Mouse (Mus musculus): Measurements from ENCODE around the gene Vmn1r11. TPM values are rescaled to one million over a fixed set of nuclear protein-coding genes. Genes with fewer than 3 reads are reported as not detected.

Vmn1r11 gene
- polyA plus RNA-seq (2015; fragmentation: Nextera tagmentation; extraction: Ambion mirVana), result not detected in 2 replicates

DNA sequence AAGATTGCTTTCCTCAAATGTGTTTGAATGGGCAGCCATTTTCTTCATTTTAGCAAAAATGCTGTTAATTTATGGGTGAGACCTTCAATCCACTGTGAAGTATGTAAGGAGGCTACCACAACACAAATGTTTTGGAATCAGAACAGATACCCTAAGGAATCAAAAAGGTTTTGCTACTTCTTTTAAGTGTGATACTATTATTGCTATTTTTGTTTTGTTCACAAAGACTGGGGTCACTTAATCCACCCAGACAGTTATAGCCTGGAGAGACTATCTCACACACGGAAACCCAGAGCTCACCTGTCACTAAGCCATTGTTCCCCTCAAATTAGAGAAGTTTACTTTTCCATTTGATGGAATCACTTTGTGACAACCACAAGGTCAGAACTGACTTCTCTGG lies at the start of gene Vmn1r11:
Gene Vmn1r11 (plus strand): TSS at position 301 of the 400 bp plus-strand sequence.
- no peaks in the 10 kb centered on the region for H3K27me3 ChIP-seq
- H3K4me3 ChIP-seq, result no peak within 1 kb of the TSS
- no peaks in the 10 kb centered on the region for H3K4me1 ChIP-seq
- ATAC-seq (ENCODE audit: low FRiP score, low read depth), result no peak
- 85% methylated on average over 1 of the region's 1 CpGs for WGBS
- no peak within 1 kb of the TSS for H3K4me2 ChIP-seq (replicated peaks)
- no peak within 1 kb of the TSS for H3K9ac ChIP-seq
- H3K27ac ChIP-seq, result no peak within 1 kb of the TSS
- H3K9me3 ChIP-seq, result no peaks in the 10 kb centered on the region
- H3K36me3 ChIP-seq, result no peaks in the 10 kb centered on the region

DNA sequence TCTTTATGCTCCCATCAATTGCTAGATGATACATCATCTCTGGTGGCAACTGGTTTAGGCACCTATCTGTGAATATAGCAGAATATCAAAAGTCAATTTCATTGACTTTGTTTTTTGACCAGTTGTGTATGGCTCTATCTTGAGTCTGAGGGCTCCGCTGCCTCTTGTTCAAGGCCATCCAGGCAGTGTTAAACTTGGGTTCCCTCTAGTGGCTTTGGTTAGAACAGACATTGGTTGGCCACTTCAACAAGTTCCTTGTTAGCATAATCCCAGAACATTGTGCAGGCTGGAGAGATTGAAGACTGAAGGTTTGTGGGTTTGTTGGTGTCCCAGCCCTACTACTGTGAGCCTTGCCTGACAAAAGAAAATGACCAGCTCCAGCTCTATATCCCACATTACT lies 26.9 kb upstream of the Vmn1r11 start:
- 75% methylated on average over 1 of the region's 1 CpGs for WGBS
- Histone ChIP-seq H3K4me2 (replicated peaks) (no peak overlapping the region), H3K27ac (no peak overlapping the region), H3K9me3 (no peaks in the 10 kb centered on the region), H3K4me1 (no peaks in the 10 kb centered on the region), H3K27me3 (no peaks in the 10 kb centered on the region), H3K4me3 (no peak overlapping the region), H3K9ac (no peak overlapping the region), H3K36me3 (no peaks in the 10 kb centered on the region)
- no peak for ATAC-seq (ENCODE audit: low FRiP score, low read depth)

DNA sequence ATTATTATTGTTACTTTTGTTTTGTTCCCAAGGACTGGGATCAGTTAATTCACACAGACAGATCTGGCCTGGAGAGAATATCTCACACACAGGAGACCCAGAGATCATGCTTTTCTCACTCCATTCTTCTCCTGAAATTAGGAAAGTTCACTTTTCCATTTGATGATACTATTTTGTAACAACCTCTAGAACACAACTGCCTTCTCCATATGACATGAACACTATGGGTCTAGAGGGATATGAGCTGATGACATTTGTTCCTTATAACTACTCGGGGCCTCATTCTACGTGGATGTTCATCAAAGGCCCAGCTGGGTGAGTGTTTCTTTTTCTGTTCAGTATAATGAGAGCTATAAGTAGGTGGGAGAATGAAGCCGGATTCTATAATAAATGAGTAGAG lies 24.1 kb upstream of the Vmn1r11 start, which contains the start of gene Vmn1r10:
Gene Vmn1r10 (plus strand): TSS at position 301 of the 400 bp plus-strand sequence.
- Histone ChIP-seq H3K9me3 (no peaks in the 10 kb centered on the region), H3K27ac (no peak within 1 kb of the TSS), H3K4me1 (no peaks in the 10 kb centered on the region), H3K9ac (no peak within 1 kb of the TSS), H3K27me3 (no peaks in the 10 kb centered on the region), H3K4me3 (no peak within 1 kb of the TSS), H3K36me3 (no peaks in the 10 kb centered on the region), H3K4me2 (replicated peaks) (no peak within 1 kb of the TSS)
- ATAC-seq (ENCODE audit: low FRiP score, low read depth), result no peak
- 82% methylated on average over 3 of the region's 3 CpGs for WGBS

DNA sequence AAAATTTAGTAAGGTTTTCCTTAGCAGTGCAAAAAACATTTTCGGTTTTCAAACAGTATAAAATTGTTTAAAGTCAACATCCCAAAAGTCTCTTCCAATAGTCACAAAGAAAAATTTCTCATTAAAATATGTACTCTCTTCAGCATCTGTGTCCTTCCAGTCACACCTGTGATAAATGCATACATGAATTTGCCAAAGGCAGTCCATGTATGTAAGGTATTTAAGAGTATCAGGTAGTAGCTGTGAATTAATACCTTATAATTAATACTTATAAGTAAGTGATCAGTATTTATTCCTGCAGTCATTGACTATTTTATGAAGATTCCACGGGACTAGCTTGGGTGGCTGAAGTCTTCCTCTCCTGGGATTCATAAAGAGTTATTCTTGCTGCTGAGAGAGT lies 23.4 kb downstream of the Vmn1r11 start, which contains the start of gene Vmn1r12:
Gene Vmn1r12 (plus strand): TSS at position 301 of the 400 bp plus-strand sequence.
- Histone ChIP-seq H3K27ac (no peak within 1 kb of the TSS), H3K9me3 (no peaks in the 10 kb centered on the region), H3K4me1 (no peaks in the 10 kb centered on the region), H3K4me3 (no peak within 1 kb of the TSS), H3K36me3 (no peaks in the 10 kb centered on the region), H3K9ac (no peak within 1 kb of the TSS), H3K4me2 (replicated peaks) (no peak within 1 kb of the TSS), H3K27me3 (no peaks in the 10 kb centered on the region)
- 80% methylated on average over 2 of the region's 2 CpGs for WGBS
- ATAC-seq (ENCODE audit: low FRiP score, low read depth), result no peak

Other genes starting within 250 kb of the Vmn1r11 start
- 63.0 and 67.0 TPM in 2 replicates for gene Nt5c3, start 209.5 kb upstream of the Vmn1r11 start, polyA plus RNA-seq (2015; fragmentation: Nextera tagmentation; extraction: Ambion mirVana)
- 0.11 and 0.24 TPM in 2 replicates for gene Vmn1r4, start 209.4 kb upstream of the Vmn1r11 start, polyA plus RNA-seq (2015; fragmentation: Nextera tagmentation; extraction: Ambion mirVana)
- gene Vmn1r5, start 163.2 kb upstream of the Vmn1r11 start, polyA plus RNA-seq (2015; fragmentation: Nextera tagmentation; extraction: Ambion mirVana), result not detected in 2 replicates
- not detected in 2 replicates for gene Vmn1r6, start 136.2 kb upstream of the Vmn1r11 start, polyA plus RNA-seq (2015; fragmentation: Nextera tagmentation; extraction: Ambion mirVana)
- not detected in 2 replicates for gene Vmn1r7, start 108.1 kb upstream of the Vmn1r11 start, polyA plus RNA-seq (2015; fragmentation: Nextera tagmentation; extraction: Ambion mirVana)
- not detected in 2 replicates for gene Vmn1r8, start 101.2 kb upstream of the Vmn1r11 start, polyA plus RNA-seq (2015; fragmentation: Nextera tagmentation; extraction: Ambion mirVana)
- not detected in 2 replicates for gene Vmn1r9, start 66.7 kb upstream of the Vmn1r11 start, polyA plus RNA-seq (2015; fragmentation: Nextera tagmentation; extraction: Ambion mirVana)
- gene Vmn1r10, start 24.0 kb upstream of the Vmn1r11 start, polyA plus RNA-seq (2015; fragmentation: Nextera tagmentation; extraction: Ambion mirVana), result not detected in 2 replicates
- gene Vmn1r12, start 23.5 kb downstream of the Vmn1r11 start, polyA plus RNA-seq (2015; fragmentation: Nextera tagmentation; extraction: Ambion mirVana), result not detected in 2 replicates
- gene Vmn1r13, start 69.8 kb downstream of the Vmn1r11 start, polyA plus RNA-seq (2015; fragmentation: Nextera tagmentation; extraction: Ambion mirVana), result not detected in 2 replicates
- not detected in 2 replicates for gene Vmn1r14, start 98.2 kb downstream of the Vmn1r11 start, polyA plus RNA-seq (2015; fragmentation: Nextera tagmentation; extraction: Ambion mirVana)
- not detected in 2 replicates for gene Vmn1r15, start 124.5 kb downstream of the Vmn1r11 start, polyA plus RNA-seq (2015; fragmentation: Nextera tagmentation; extraction: Ambion mirVana)
- gene Vmn1r16, start 196.0 kb downstream of the Vmn1r11 start, polyA plus RNA-seq (2015; fragmentation: Nextera tagmentation; extraction: Ambion mirVana), result not detected in 2 replicates
- not detected in 2 replicates for gene Vmn1r17, start 230.3 kb downstream of the Vmn1r11 start, polyA plus RNA-seq (2015; fragmentation: Nextera tagmentation; extraction: Ambion mirVana)